Mouse (Mus musculus) MEL (cell line): ENCODE data around the gene Wdfy3. TPM values are rescaled to one million over a fixed set of nuclear protein-coding genes. Genes with fewer than 3 reads are reported as not detected.

ENCODE experiments used
- DNase-seq: peaks from one replicate; pipeline ENCODE4 v3.0.0; 2011; ENCODE audit warnings: low read depth, low spot score
- H3K27ac ChIP-seq: 2 replicates; pipeline ENCODE4 v1.5.1; 2012; ENCODE audit warnings: low read depth, mild to moderate bottlenecking, control low read depth, low read length, moderate library complexity; ENCODE audit not compliant: control insufficient read depth
- H3K27me3 ChIP-seq, 2 experiments: fragments of 150-350 bp in 1 of 2; sonication (generic) in 1 of 2; 2 replicates each; pipeline ENCODE4 v1.6.1; 2012; ENCODE audit warnings: low read length in 2 of 2, mild to moderate bottlenecking in 2 of 2, improper control_type of control experiment in 1 of 2, moderate library complexity in 1 of 2; ENCODE audit not compliant: insufficient read depth in 2 of 2, control insufficient read depth in 1 of 2
- H3K36me3 ChIP-seq, 2 experiments: 2 replicates each; pipeline ENCODE4 v1.6.1; 2012 to 2014; ENCODE audit warnings: low read length in 2 of 2, improper control_type of control experiment in 1 of 2, inconsistent platforms in 1 of 2, mild to moderate bottlenecking in 1 of 2; ENCODE audit not compliant: insufficient read depth in 2 of 2, control insufficient read depth in 1 of 2
- H3K4me1 ChIP-seq, 2 experiments: fragments of 150-350 bp in 1 of 2; sonication (generic) in 1 of 2; 2 replicates each; pipeline ENCODE4 v1.6.1; 2012; ENCODE audit warnings: low read length in 2 of 2, improper control_type of control experiment in 1 of 2, mild to moderate bottlenecking in 1 of 2; ENCODE audit not compliant: insufficient read depth in 2 of 2, control insufficient read depth in 1 of 2
- H3K4me3 ChIP-seq, 2 experiments: fragments of 150-350 bp in 1 of 2; sonication (generic) in 1 of 2; 2 replicates each; pipeline ENCODE4 v1.5.1; 2012; ENCODE audit warnings: low read depth in 2 of 2, low read length in 2 of 2, mild to moderate bottlenecking in 2 of 2, moderate library complexity in 2 of 2, control low read depth in 1 of 2, improper control_type of control experiment in 1 of 2; ENCODE audit not compliant: control insufficient read depth in 1 of 2, insufficient read depth in 1 of 2
- H3K79me2 ChIP-seq: 2 replicates; pipeline ENCODE4 v1.6.1; 2012; ENCODE audit warnings: mild to moderate bottlenecking, low read length, moderate library complexity; ENCODE audit not compliant: control insufficient read depth, poor library complexity, insufficient read depth
- H3K9ac ChIP-seq: 2 replicates; pipeline ENCODE4 v1.6.1; 2012; ENCODE audit warnings: low read depth, mild to moderate bottlenecking, control low read depth, low read length, moderate library complexity; ENCODE audit not compliant: control insufficient read depth, poor library complexity, severe bottlenecking
- H3K9me3 ChIP-seq: fragments of 150-350 bp; sonication (generic); replicated peaks from 2 replicates; pipeline ENCODE4 v1.6.1; 2012; ENCODE audit warnings: mild to moderate bottlenecking, low read length, improper control_type of control experiment, moderate library complexity; ENCODE audit not compliant: insufficient read depth
- CHD1 ChIP-seq: IDR thresholded peaks from 2 replicates; pipeline ENCODE4 v1.6.1; 2012; ENCODE audit warnings: low read depth, mild to moderate bottlenecking, inconsistent platforms, low read length, improper control_type of control experiment
- CHD2 ChIP-seq: IDR thresholded peaks from 2 replicates; pipeline ENCODE4 v1.6.1; 2011; ENCODE audit warnings: low read length, improper control_type of control experiment
- CTCF ChIP-seq, 3 experiments: IDR thresholded peaks in 2 of 3; conservative IDR thresholded peaks in 1 of 3; 2 replicates each; pipeline ENCODE4 v1.5.1; 2011 to 2012; ENCODE audit warnings: low read length in 3 of 3, low read depth in 2 of 3, mild to moderate bottlenecking in 2 of 3, improper control_type of control experiment in 1 of 3, inconsistent platforms in 1 of 3, mixed read lengths in 1 of 3, moderate library complexity in 1 of 3; ENCODE audit not compliant: control insufficient read depth in 1 of 3, insufficient read depth in 1 of 3, poor library complexity in 1 of 3, severe bottlenecking in 1 of 3
- EP300 ChIP-seq, 2 experiments: IDR thresholded peaks; 2 replicates each; pipeline ENCODE4 v1.6.1; 2011; ENCODE audit warnings: improper control_type of control experiment in 2 of 2, low read length in 2 of 2, low read depth in 1 of 2, mild to moderate bottlenecking in 1 of 2
- GATA1 ChIP-seq: IDR thresholded peaks from 2 replicates; pipeline ENCODE4 v1.6.1; 2011; ENCODE audit warnings: low read depth, low read length, improper control_type of control experiment
- MAFK ChIP-seq: IDR thresholded peaks from 2 replicates; pipeline ENCODE4 v1.6.1; 2011; ENCODE audit warnings: low read depth, mild to moderate bottlenecking, low read length, improper control_type of control experiment, borderline replicate concordance
- MAZ ChIP-seq: IDR thresholded peaks from 2 replicates; pipeline ENCODE4 v1.6.1; 2012; ENCODE audit warnings: low read depth, mild to moderate bottlenecking, inconsistent platforms, low read length, improper control_type of control experiment
- MEF2A ChIP-seq: IDR thresholded peaks from 2 replicates; pipeline ENCODE4 v1.6.1; 2014; ENCODE audit warnings: low read depth, mild to moderate bottlenecking, inconsistent platforms, low read length, improper control_type of control experiment; ENCODE audit not compliant: poor library complexity, insufficient replicate concordance, severe bottlenecking; ENCODE audit errors: extremely low read depth
- MYB ChIP-seq: IDR thresholded peaks from 2 replicates; pipeline ENCODE4 v1.6.1; 2011; ENCODE audit warnings: mild to moderate bottlenecking, low read depth, low read length, improper control_type of control experiment
- NELFE ChIP-seq: IDR thresholded peaks from 2 replicates; pipeline ENCODE4 v1.6.1; 2011; ENCODE audit warnings: low read depth, low read length, improper control_type of control experiment
- NRF1 ChIP-seq: IDR thresholded peaks from 2 replicates; pipeline ENCODE4 v1.6.1; 2014; ENCODE audit warnings: low read depth, mild to moderate bottlenecking, inconsistent platforms, low read length, improper control_type of control experiment, moderate library complexity; ENCODE audit not compliant: poor library complexity, insufficient read depth, severe bottlenecking
- POLR2AphosphoS2 ChIP-seq: IDR thresholded peaks from 2 replicates; pipeline ENCODE4 v1.6.1; 2011; ENCODE audit warnings: low read length, improper control_type of control experiment
- POLR2AphosphoS5 ChIP-seq: IDR thresholded peaks from 2 replicates; pipeline ENCODE4 v1.6.1; 2012; ENCODE audit warnings: low read depth, borderline replicate concordance, mild to moderate bottlenecking, inconsistent platforms, low read length, moderate library complexity, mixed read lengths
- RAD21 ChIP-seq: IDR thresholded peaks from 2 replicates; pipeline ENCODE4 v1.6.1; 2011; ENCODE audit warnings: mild to moderate bottlenecking, low read depth, low read length, improper control_type of control experiment
- SIN3A ChIP-seq: IDR thresholded peaks from 2 replicates; pipeline ENCODE4 v1.6.1; 2012; ENCODE audit warnings: low read length, improper control_type of control experiment, inconsistent platforms
- TCF12 ChIP-seq: IDR thresholded peaks from 2 replicates; pipeline ENCODE4 v1.6.1; 2014; ENCODE audit warnings: low read depth, mild to moderate bottlenecking, inconsistent platforms, low read length, improper control_type of control experiment, moderate library complexity
- USF1 ChIP-seq: IDR thresholded peaks from 2 replicates; pipeline ENCODE4 v1.6.1; 2014; ENCODE audit warnings: low read depth, mild to moderate bottlenecking, inconsistent platforms, low read length, improper control_type of control experiment, moderate library complexity
- USF2 ChIP-seq, 2 experiments: IDR thresholded peaks; 2 replicates each; pipeline ENCODE4 v1.6.1; 2011 to 2012; ENCODE audit warnings: improper control_type of control experiment in 2 of 2, low read length in 2 of 2, borderline replicate concordance in 1 of 2, inconsistent platforms in 1 of 2, low read depth in 1 of 2, mild to moderate bottlenecking in 1 of 2; ENCODE audit not compliant: insufficient read depth in 1 of 2
- ZC3H11A ChIP-seq: IDR thresholded peaks from 2 replicates; pipeline ENCODE4 v1.6.1; 2012; ENCODE audit warnings: low read depth, mild to moderate bottlenecking, inconsistent platforms, low read length, improper control_type of control experiment
- ZMIZ1 ChIP-seq: IDR thresholded peaks from 2 replicates; pipeline ENCODE4 v1.6.1; 2012; ENCODE audit warnings: low read depth, mild to moderate bottlenecking, inconsistent platforms, low read length, improper control_type of control experiment, moderate library complexity
- polyA plus RNA-seq, 2 experiments: library from polyadenylated mRNA; stranded (reverse) in 1 of 2; unstranded in 1 of 2; fragments of >175 nt in 1 of 2; fragments of >200 nt in 1 of 2; gene quantifications; 2 replicates each; pipeline versions ENCODE4 v1.2.1 to v1.2.4; 2012; ENCODE audit warnings: low replicate concordance in 2 of 2, low read depth in 1 of 2; ENCODE audit not compliant: insufficient read length in 2 of 2, insufficient read depth in 1 of 2, missing spikeins in 1 of 2
- total RNA-seq: library from RNA; depleted of rRNA; stranded (reverse); fragments of 300-350 nt; gene quantifications from 2 replicates; pipeline ENCODE4 v1.2.3, GENCODE M21; 2012

The Wdfy3 gene
- total and polyA plus RNA-seq, 3 experiments, result 10.0 to 21.3 (median 11.9) TPM

- Histone ChIP-seq H3K4me1 (no peaks in the 10 kb centered on the region), H3K79me2 (no peaks in the 10 kb centered on the region)
- TF ChIP-seq CHD2 (no peak), USF2 (IDR thresholded peaks at IDR 0.05; ENCODE audit: borderline replicate concordance in 1 of 2, insufficient read depth in 1 of 2, low read depth in 1 of 2, low read length in 2 of 2) (no peak), MYB (no peak), USF1 (no peak), NELFE (no peak), SIN3A (no peak), RAD21 (no peak), MAFK (no peak), NRF1 (no peak), CTCF (IDR thresholded peaks at IDR 0.05 in 2 of 3, conservative IDR thresholded peaks at IDR 0.05 in 1 of 3; ENCODE audit: control insufficient read depth in 1 of 3, insufficient read depth in 1 of 3, low read depth in 2 of 3, low read length in 3 of 3, poor library complexity in 1 of 3, severe bottlenecking in 1 of 3) (no peak), EP300 (IDR thresholded peaks at IDR 0.05; ENCODE audit: low read depth in 1 of 2, low read length in 2 of 2) (no peak), POLR2AphosphoS2 (no peak), ZC3H11A (no peak), ZMIZ1 (no peak), MAZ (no peak), MEF2A (no peak), CHD1 (no peak), TCF12 (no peak), GATA1 (no peak)
- TF ChIP-seq, all 39 proteins: peak for 0
- Histone ChIP-seq H3K9me3 (no peaks in the 10 kb centered on the region), H3K27ac (no peak overlapping the region), H3K4me3 (no peak overlapping the region), H3K27me3 (no peaks in the 10 kb centered on the region; a peak in 1 of 4 replicates), H3K9ac (no peak overlapping the region), H3K36me3 (no peaks in the 10 kb centered on the region)
- no peak for DNase-seq
These were observed 267.8 kb downstream of the Wdfy3 start for GRCm38 (mm10) chr5:101801891-101802290.

- no peak for TF ChIP-seq EP300 (IDR thresholded peaks at IDR 0.05; ENCODE audit: low read depth in 1 of 2, low read length in 2 of 2)
- no peak for TF ChIP-seq POLR2AphosphoS5
- Histone ChIP-seq H3K27me3 (no peaks in the 10 kb centered on the region), H3K36me3 (no peaks in the 10 kb centered on the region), H3K4me1 (no peaks in the 10 kb centered on the region), H3K9ac (no peak overlapping the region), H3K79me2 (no peaks in the 10 kb centered on the region), H3K27ac (no peak overlapping the region), H3K4me3 (no peak overlapping the region), H3K9me3 (no peaks in the 10 kb centered on the region)
- DNase-seq, result no peak
These were observed 277.1 kb downstream of the Wdfy3 start for GRCm38 (mm10) chr5:101792665-101793064.
